Mouse (Mus musculus) neural tube, embryonic 14.5 days (tissue): ENCODE measurements at regions not wholly inside any gene's neighbourhood (a gene's known extent, or its start where the extent isn't known, plus 50 kb on each side); places are given as distances from the start of the nearest gene placed in this dataset.
"Not testable (repeated sequence)": the region's sequence is repeated elsewhere in the genome, so short reads cannot be mapped to it uniquely, and the experiment has no call there.

Experiments
- ATAC-seq: fragments of 200-750 bp; cut with Nextera tagmentation; 2 replicates; pipeline ENCODE4 v1.8.0; 2017; ENCODE audit warnings: low read depth, mild to moderate bottlenecking, moderate TSS enrichment, moderate library complexity
- H3K27ac ChIP-seq: fragments of 300-500 bp; sonication (generic); 2 replicates; pipeline ENCODE4 v1.5.1; 2014; ENCODE audit warnings: low read depth, mild to moderate bottlenecking, control low read depth, low read length, moderate library complexity, mixed read lengths
- H3K27me3 ChIP-seq: fragments of 300-500 bp; sonication (generic); 2 replicates; pipeline ENCODE4 v1.6.1; 2014; ENCODE audit warnings: low read length; ENCODE audit not compliant: control insufficient read depth, insufficient read depth
- H3K36me3 ChIP-seq: fragments of 300-500 bp; sonication (generic); 2 replicates; pipeline ENCODE4 v1.6.1; 2014; ENCODE audit warnings: low read length, mixed read lengths; ENCODE audit not compliant: control insufficient read depth, insufficient read depth
- H3K4me1 ChIP-seq: fragments of 300-500 bp; sonication (generic); 2 replicates; pipeline ENCODE4 v1.6.1; 2014; ENCODE audit warnings: low read length; ENCODE audit not compliant: control insufficient read depth, insufficient read depth
- H3K4me2 ChIP-seq: fragments of 300-500 bp; sonication (generic); 2 replicates; pipeline ENCODE4 v1.6.1; 2014; ENCODE audit warnings: mild to moderate bottlenecking, low read depth, low read length, control low read depth
- H3K4me3 ChIP-seq: fragments of 300-500 bp; sonication (generic); 2 replicates; pipeline ENCODE4 v1.5.1; 2014; ENCODE audit warnings: low read depth, low read length, control low read depth, mixed read lengths
- H3K9ac ChIP-seq: fragments of 300-500 bp; sonication (generic); replicated peaks from 2 replicates; pipeline ENCODE4 v1.6.1; 2014; ENCODE audit warnings: low read depth, mild to moderate bottlenecking, control low read depth, low read length, mixed read lengths
- H3K9me3 ChIP-seq: fragments of 300-500 bp; sonication (generic); 2 replicates; pipeline ENCODE4 v1.6.1; 2016; ENCODE audit warnings: low read length; ENCODE audit not compliant: control insufficient read depth
- WGBS: fragments of 180-500 bp; shearing (Covaris S2); extraction: QIAGEN DNeasy Blood & Tissue Kit; methylation state at CpG from one replicate; pipeline ENCODE4 v1.1.7; 2014; 5-methylcytosine and 5-hydroxymethylcytosine counted together

DNA sequence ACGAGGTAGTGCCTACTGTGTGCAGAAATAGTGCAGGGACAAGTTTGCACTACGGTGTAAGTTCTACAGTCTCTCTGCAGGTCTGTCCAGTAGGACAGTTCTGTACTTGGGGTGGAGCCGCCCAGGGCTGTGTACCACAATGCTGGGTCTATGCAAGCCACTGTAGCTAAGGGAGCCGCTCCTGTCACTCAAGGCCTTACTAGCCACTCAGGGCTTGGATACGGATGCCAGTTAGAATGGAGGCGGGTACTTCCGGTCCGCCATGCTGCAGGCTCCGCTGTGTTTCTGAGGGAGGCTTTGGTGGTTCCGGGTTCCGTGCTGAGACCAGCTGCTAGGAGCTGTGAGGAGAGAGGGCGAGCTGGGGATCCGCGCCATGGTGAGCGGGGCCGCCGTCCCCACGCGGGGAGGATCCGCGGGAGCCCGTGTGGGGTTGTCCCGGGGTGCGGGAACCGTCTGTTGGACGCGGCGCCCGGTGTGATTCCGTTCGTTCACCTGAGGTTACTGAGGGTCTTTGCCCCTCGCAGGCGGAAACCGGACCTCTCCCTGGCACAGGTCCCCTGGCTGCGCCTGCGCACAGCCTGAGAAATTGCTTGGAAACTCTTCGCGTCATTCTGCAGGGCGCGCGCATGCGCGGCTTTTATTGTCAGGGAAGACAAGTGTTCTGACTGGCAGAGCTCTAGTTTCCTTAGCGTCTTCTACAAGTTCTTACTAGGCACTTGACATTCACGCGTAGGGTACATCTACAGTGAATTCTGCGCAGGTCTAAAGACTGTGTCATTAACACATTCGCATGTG, 51.0 kb upstream of the Zfp873 start:
- not testable (repeated sequence) for H3K27ac ChIP-seq, H3K27me3 ChIP-seq, H3K36me3 ChIP-seq, H3K9ac ChIP-seq, H3K4me1 ChIP-seq, H3K9me3 ChIP-seq
- WGBS, result 2% methylated on average over 11 of the region's 48 CpGs
- peak overlapping the region; percentile 45 for H3K4me2 ChIP-seq
- ATAC-seq, result peak; percentile 100
- H3K4me3 ChIP-seq, result peak overlapping the region; percentile 32
